ENCODE assay signal across 8 mouse cellular contexts in genomic region chr19:25399511-25400211, GRCm38 (mm10).
DNase-seq lines count a peak whose midpoint lies in the region; ATAC-seq and TF ChIP-seq lines count a peak whose summit lies in the region.

No protein-coding gene starts in this region.

- no peak for TF ChIP-seq CTCF in heart, adult 2 months (IDR thresholded peaks at IDR 0.05)

- H3K36me3 ChIP-seq in heart, adult 2 months (ENCODE audit: control insufficient read depth, insufficient read depth, low read length), result no peaks in the 10 kb centered on the region
- H3K36me3 ChIP-seq in forebrain, embryonic 16.5 days (ENCODE audit: control insufficient read depth, insufficient read depth), result no peaks in the 10 kb centered on the region
- H3K36me3 ChIP-seq in kidney, embryonic 14.5 days (ENCODE audit: control insufficient read depth, insufficient read depth, low read length), result no peaks in the 10 kb centered on the region
- H3K36me3 ChIP-seq in midbrain, embryonic 10.5 days, result no peaks in the 10 kb centered on the region

- no peak for TF ChIP-seq POLR2A in heart, adult 2 months (IDR thresholded peaks at IDR 0.05; ENCODE audit: insufficient read depth, low read depth, low read length)

- intact Hi-C loops in heart, adult 2 months (cut with DNase I), result loop anchor here (5.0 kb wide), 1 partner anchor 57 kb away; no protein-coding TSS in a partner anchor
- intact Hi-C loops in heart, postnatal 25 days (cut with DNase I), result no loop called here

- DNase-seq in heart, adult 2 months, result peak in 1 of 2 experiments; percentile 21
- DNase-seq in heart, postnatal 25 days (ENCODE audit: low spot score), result no peak
- no peak for DNase-seq in midbrain, embryonic 10.5 days (ENCODE audit: low spot score)
- DNase-seq in gastrocnemius, postnatal 10 days, result no peak
- DNase-seq in gastrocnemius, postnatal 25 days, result no peak

- no peaks in the 10 kb centered on the region for H3K9me3 ChIP-seq in forebrain, embryonic 16.5 days (ENCODE audit: control insufficient read depth, low read length)
- H3K9me3 ChIP-seq in kidney, embryonic 14.5 days (ENCODE audit: control insufficient read depth, low read length), result peaks cover 4% of the 10 kb centered on the region
- no peaks in the 10 kb centered on the region for H3K9me3 ChIP-seq in midbrain, embryonic 10.5 days (replicated peaks)

- H3K4me1 ChIP-seq in heart, adult 2 months (ENCODE audit: control insufficient read depth, insufficient read depth, low read length), result peaks cover 13% of the 10 kb centered on the region
- peaks cover 27% of the 10 kb centered on the region for H3K4me1 ChIP-seq in forebrain, embryonic 16.5 days (replicated peaks; ENCODE audit: control insufficient read depth, insufficient read depth, low read length)
- H3K4me1 ChIP-seq in kidney, embryonic 14.5 days (ENCODE audit: control insufficient read depth, insufficient read depth, low read length), result peaks cover 27% of the 10 kb centered on the region
- H3K4me1 ChIP-seq in midbrain, embryonic 10.5 days, result peaks cover 72% of the 10 kb centered on the region

- WGBS in heart, adult 2 months, result 12% methylated on average over 9 of the region's 9 CpGs
- WGBS in forebrain, embryonic 16.5 days, result 15% methylated on average over 9 of the region's 9 CpGs
- 13% methylated on average over 9 of the region's 9 CpGs for WGBS in kidney, embryonic 14.5 days
- 34% methylated on average over 9 of the region's 9 CpGs for WGBS in midbrain, embryonic 10.5 days

- H3K4me2 ChIP-seq in forebrain, embryonic 16.5 days (ENCODE audit: low read length), result peak overlapping the region; percentile 45
- H3K4me2 ChIP-seq in kidney, embryonic 14.5 days (replicated peaks; ENCODE audit: low read depth, low read length), result peak overlapping the region; percentile 24

- 0 out of 2 replicates have a peak overlapping the region, but pooled peaks have one; percentile 16 for H3K9ac ChIP-seq in heart, adult 2 months (ENCODE audit: low read depth, low read length)
- H3K9ac ChIP-seq in forebrain, embryonic 16.5 days (replicated peaks; ENCODE audit: low read depth, low read length), result no peak overlapping the region; the same call in 1 of the 2 replicates
- no peak overlapping the region for H3K9ac ChIP-seq in kidney, embryonic 14.5 days (ENCODE audit: low read depth, low read length)

- H3K27me3 ChIP-seq in heart, adult 2 months (ENCODE audit: control insufficient read depth, insufficient read depth, low read length), result no peaks in the 10 kb centered on the region
- peaks cover 6% of the 10 kb centered on the region; the same call in 1 of the 2 replicates for H3K27me3 ChIP-seq in forebrain, embryonic 16.5 days (replicated peaks; ENCODE audit: control insufficient read depth, insufficient read depth, low read length)
- no peaks in the 10 kb centered on the region for H3K27me3 ChIP-seq in kidney, embryonic 14.5 days (ENCODE audit: control insufficient read depth, insufficient read depth, low read length)
- peaks cover 32% of the 10 kb centered on the region; the same call in 1 of the 2 replicates for H3K27me3 ChIP-seq in midbrain, embryonic 10.5 days (ENCODE audit: low read depth, poor library complexity, severe bottlenecking)

- no peak for ATAC-seq in forebrain, embryonic 16.5 days
- ATAC-seq in kidney, embryonic 14.5 days (ENCODE audit: low FRiP score, low TSS enrichment), result peak; percentile 59; the same call in 1 of the 2 replicates
- no peak for ATAC-seq in frontal cortex, adult (ENCODE audit: low TSS enrichment)

- H3K79me2 ChIP-seq in heart, adult 2 months (replicated peaks; ENCODE audit: control insufficient read depth, insufficient read depth, low read length), result no peaks in the 10 kb centered on the region

- peak overlapping the region; percentile 64 for H3K27ac ChIP-seq in heart, adult 2 months
- no peak overlapping the region for H3K27ac ChIP-seq in forebrain, embryonic 16.5 days (ENCODE audit: low read length)
- peak overlapping the region; percentile 37; the same call in 1 of the 2 replicates for H3K27ac ChIP-seq in kidney, embryonic 14.5 days (ENCODE audit: low read depth, low read length)
- H3K27ac ChIP-seq in midbrain, embryonic 10.5 days (replicated peaks), result peak overlapping the region; percentile 74

- no peak overlapping the region for H3K4me3 ChIP-seq in heart, adult 2 months
- no peak overlapping the region for H3K4me3 ChIP-seq in forebrain, embryonic 16.5 days (replicated peaks; ENCODE audit: low read length)
- H3K4me3 ChIP-seq in kidney, embryonic 14.5 days (ENCODE audit: low read length), result no peak overlapping the region
- H3K4me3 ChIP-seq in midbrain, embryonic 10.5 days, result peak overlapping the region; percentile 32; the same call in 1 of the 2 replicates

- TF ChIP-seq EP300 in heart, adult 2 months (IDR thresholded peaks at IDR 0.05; ENCODE audit: insufficient read depth, low read depth, low read length), result no peak
